Mouse (Mus musculus) CH12.LX (cell line): ENCODE data around the gene Plcg2.

Source experiments
- E2F4 ChIP-seq: IDR thresholded peaks from 2 replicates; pipeline ENCODE4 v1.6.1; 2011; ENCODE audit warnings: low read depth, low read length, improper control_type of control experiment; ENCODE audit not compliant: insufficient replicate concordance
- ELF1 ChIP-seq: IDR thresholded peaks from 2 replicates; pipeline ENCODE4 v1.6.1; 2014; ENCODE audit warnings: low read depth, mild to moderate bottlenecking, inconsistent platforms, low read length, improper control_type of control experiment
- EP300 ChIP-seq: IDR thresholded peaks from 2 replicates; pipeline ENCODE4 v1.6.1; 2011; ENCODE audit warnings: low read length, improper control_type of control experiment
- ETS1 ChIP-seq: conservative IDR thresholded peaks from 2 replicates; pipeline ENCODE4 v1.6.1; 2012; ENCODE audit warnings: low read depth, mild to moderate bottlenecking, inconsistent platforms, low read length, improper control_type of control experiment, moderate library complexity
- MAFK ChIP-seq: IDR thresholded peaks from 2 replicates; pipeline ENCODE4 v1.6.1; 2011; ENCODE audit warnings: low read length, improper control_type of control experiment; ENCODE audit not compliant: insufficient replicate concordance
- MAZ ChIP-seq: IDR thresholded peaks from 2 replicates; pipeline ENCODE4 v1.6.1; 2012; ENCODE audit warnings: low read depth, mild to moderate bottlenecking, inconsistent platforms, low read length, improper control_type of control experiment, moderate library complexity
- POLR2A ChIP-seq: IDR thresholded peaks from 2 replicates; pipeline ENCODE4 v1.6.1; 2011; ENCODE audit warnings: low read depth, mild to moderate bottlenecking, improper control_type of control experiment, low read length
- RAD21 ChIP-seq: IDR thresholded peaks from 2 replicates; pipeline ENCODE4 v1.6.1; 2011; ENCODE audit warnings: low read depth, mild to moderate bottlenecking, low read length, improper control_type of control experiment, moderate library complexity
- RCOR1 ChIP-seq: conservative IDR thresholded peaks from 2 replicates; pipeline ENCODE4 v1.6.1; 2012; ENCODE audit warnings: low read depth, mild to moderate bottlenecking, inconsistent platforms, low read length, improper control_type of control experiment

DNA sequence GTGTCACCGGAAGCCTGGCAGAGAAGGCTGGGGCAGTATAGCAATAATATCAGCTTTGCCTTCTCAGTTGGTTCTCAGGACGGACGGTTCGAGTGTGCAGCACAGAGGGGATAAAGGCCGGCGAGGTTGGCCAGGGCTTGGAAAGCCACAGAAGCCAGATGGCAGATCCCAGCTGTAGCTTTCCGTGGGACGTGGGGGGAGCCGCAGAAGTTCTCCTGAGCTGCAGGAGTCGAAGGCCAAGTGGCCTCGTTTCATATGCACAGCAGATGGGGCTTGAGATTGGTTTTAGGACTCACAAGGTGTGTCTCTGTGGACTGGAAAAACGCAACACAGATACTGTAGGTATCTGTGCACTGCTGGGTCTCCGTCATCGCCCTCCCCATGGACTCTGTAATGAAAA is 106.6 kb downstream of the Plcg2 start:
- TF ChIP-seq EP300 (no peak), POLR2A (no peak), MAZ (no peak), E2F4 (no peak), RAD21 (no peak), MAFK (no peak), RCOR1 (no peak), ETS1 (no peak), ELF1 (no peak)
